Mouse (Mus musculus) fat pad, adult 2 months (tissue): Measurements from ENCODE around the gene Tmem239.

Experiments
- DNase-seq: peaks from one replicate; pipeline ENCODE4 v3.0.0-alpha.2; 2011; ENCODE audit warnings: low read depth, low spot score; ENCODE audit errors: extremely low read depth

The Tmem239 gene

DNA sequence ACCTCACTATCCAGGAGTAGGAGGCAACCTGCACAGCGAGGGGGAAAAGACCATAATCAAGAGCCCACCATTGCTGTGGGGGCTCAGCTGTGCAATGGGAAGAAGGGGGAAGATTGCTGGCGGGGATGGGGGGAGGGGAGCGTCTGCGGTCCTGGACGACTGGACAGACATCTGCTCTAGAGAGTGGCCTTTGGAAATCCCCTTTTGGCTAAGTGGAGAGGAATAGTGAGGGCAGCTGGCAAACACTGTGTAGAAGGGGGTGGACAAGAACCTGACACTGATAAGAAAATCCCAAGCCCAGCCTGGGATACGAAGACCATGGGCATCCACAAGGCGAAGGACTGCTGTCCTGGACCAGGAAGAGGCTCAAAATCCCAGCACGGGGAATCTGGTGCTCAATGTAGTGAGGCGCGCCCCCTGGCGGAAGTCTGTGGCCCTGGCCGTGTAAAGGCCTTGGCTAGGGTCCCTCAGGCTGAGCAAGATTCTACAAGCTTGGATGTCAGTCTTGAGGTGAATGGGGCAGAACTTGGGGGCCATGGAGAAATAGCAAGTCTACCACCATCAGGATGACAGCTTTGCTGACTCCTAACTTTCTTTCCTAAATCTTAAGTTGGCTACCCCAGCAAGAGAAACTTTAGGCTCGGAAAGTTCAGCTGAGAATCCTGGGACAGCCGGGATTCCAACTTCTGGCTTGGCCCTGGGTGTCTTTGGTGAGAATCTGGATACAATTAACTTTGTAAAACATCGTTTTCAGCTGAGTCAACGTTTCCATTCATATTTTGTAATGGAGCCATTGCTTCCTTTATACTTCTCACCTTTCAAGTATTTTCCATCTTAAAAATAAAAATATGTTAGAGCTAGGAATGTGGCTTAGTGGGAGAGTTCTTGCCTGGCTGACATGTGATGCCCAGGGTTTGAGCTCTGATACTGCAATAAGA, 5.5 kb downstream of the Tmem239 start:
- DNase-seq, result no peak

DNA sequence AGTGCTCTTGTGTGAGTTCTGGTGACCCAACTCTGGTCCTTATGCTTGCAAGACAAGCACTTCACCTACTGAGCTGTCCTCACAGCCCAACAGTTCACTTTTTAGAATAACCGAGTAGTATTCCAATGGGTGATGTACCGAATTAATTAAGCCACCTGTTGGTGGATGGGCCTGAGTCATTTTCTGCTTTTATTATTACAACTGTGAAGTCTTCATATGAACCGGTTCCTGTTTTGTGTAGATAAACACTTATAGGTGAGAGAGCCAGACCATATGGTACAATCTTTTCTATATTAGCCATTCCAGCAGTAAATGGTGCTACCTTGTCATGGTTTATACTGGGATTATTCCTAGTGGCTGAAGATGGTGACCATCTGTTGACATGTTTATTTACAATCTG, 6.5 kb downstream of the Tmem239 start:
- DNase-seq, result no peak

DNA sequence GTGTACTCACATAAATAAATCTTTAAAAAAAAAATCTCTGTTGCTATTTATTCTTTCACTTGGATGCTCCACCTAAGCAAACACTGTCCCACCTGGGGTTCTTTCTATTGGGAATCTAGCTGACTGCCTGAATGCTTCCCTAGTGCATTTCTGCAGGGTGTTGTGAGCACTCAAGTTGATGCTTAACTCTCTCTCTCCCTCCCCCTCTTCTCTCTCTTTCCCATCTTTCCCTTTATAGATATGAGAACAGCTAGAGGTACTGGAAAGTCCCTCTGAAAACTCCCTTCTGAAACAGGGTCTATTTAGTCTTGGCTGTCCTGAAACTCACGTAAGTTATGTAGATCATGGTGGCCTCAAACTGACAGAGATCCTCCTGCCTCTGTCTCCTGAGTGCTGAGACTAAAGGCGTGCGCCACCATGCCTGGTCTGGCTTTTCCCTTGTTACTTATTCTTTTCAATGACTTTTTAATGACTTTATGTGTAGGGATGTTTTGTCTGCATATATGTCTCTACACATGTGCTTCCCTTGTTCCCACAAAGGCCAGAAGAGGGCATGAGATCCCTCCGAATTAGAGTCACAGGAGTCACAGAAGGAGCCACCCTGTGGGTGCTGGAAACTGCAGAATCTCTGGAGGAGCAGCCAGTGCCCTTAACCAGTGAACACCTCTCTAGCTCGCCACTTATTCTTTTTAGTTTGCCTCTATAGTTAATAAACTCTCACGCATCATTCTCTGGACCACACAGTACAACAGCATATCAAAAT, 8.0 kb downstream of the Tmem239 start:
- DNase-seq, result no peak

DNA sequence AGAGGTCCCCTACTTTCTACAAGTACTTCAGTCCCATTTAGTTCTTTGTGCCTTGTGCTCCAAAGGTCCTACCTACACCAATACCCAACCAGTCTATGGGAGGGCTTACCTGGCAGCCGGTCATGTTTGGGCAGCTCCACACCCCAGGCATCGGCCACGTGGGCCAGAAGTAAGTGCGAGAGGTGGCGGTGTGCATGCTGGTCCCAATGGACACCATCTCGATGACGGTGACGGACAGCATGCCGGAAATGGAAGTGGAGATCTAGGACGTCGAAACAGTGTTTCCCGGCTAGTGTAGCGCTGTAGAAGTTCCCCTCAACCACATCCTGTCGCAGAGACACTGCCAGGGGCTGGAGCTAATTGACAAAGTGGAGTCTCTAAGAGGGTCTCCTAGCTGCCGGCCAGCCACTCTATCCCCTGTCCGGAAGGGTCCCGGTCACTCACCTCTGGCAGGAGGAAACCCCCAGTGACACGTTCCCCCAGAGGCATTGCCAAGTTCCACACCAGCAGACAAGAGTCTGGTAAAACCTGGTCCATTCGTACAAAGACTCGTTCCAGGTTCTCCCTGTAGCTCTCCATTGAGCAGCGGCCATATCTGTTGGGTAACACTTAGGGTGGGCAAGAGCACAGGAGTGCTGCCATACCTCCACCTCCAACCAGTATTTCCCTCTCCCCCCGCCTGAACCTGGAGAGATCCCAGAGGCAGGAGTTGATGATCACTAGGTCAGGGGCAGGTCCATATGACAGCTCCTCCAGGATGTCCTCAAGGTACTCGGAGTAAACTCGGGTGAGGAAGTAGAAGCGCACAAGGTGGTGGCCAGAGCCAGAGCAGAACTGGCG, 15.7 kb downstream of the Tmem239 start:
- DNase-seq, result no peak

DNA sequence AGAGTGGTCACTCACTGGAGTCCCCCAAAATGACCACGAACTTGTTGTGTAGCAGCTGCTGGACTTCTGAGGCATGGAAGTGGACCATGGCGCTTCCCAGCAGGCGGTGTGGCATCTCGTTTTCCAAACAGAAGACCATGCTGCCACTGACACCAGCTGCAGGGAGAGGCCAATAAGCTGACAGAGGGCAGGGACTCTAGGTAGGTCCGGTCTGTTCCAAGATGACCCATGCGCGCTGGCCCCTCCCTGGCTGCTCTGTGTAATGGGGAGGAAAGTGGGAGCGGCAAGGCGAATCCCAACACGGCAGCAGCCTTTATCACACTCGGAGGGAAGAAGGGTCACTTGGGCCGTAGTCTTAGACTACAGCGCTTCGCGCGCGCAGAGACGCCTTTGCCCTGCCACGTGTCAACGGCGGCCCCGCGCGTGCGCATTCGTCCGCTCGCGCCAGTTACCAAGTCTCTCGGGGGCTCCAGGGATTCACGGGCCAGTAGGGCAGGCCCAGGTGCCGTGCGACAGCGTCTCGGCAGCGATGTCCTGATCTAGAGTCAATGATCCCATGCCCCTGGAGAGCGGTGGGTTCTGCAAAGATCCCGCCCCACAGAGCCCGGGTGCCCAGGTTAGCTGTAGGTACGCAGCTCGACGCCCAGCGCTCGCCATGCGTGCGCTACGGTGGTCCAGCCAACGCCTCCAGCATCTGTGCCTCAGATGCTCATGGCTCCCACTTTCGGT, 17.3 kb downstream of the Tmem239 start:
- DNase-seq, result no peak

DNA sequence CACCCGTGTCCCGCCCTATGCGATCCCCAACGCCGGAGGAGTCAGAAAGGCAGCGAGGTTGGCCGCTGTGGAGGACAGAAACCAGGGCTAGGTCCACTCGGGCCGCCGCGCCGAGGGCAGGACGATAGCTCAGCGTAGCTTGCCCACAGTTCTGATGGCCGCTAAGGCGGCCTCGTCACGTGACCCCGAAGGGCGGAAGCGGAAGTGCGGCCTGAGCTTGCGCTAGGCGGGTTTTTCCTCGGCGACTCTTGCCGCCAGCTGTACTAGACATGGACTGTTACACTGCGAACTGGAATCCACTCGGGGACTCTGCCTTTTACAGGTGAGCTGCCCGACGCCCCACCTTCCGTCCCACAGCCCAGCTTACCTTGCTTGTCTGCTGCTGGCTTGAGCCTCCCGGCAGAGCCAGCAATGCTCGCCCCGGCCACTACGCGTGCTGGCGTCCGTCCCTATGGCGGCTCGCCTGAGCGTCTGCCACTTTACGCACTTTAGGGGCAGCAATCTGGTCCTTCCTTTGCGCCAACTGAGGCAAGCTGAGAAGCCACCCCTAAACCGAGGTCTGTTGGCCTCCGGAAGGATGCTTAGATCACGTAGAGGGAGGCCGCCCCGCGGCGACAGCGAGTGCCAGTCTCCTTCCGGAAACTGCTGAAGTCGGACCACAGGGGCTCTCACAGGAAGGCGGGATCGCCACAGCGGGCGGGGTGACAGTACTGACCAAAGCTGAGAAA, 18.0 kb downstream of the Tmem239 start, which contains the start of the genes Vps16 and Pced1a:
Vps16 (plus strand) TSS at position 214 of the 728 bp plus-strand sequence.
Pced1a (minus strand) TSS at position 576 of the 728 bp plus-strand sequence.
- DNase-seq, result peak; percentile 31

DNA sequence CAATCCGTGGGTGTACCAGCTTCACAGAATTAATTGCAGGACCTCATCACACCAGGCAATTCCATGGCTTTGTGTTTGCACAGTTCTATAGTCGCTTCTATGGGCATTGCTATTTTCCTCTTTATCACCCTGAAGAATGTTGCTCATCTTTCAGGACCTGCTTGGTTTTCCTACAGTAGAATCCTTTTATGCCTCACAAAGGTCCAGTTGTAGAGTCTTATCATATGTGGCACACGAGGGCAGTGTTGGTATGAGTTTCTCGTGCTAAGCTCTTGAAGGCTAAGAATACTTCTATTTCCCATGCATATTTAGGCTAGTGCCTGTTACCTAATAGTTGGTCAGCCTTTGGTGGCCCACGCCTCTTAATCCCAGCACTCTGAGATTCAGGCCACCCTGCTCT, 18.8 kb downstream of the Tmem239 start:
- DNase-seq, result no peak

DNA sequence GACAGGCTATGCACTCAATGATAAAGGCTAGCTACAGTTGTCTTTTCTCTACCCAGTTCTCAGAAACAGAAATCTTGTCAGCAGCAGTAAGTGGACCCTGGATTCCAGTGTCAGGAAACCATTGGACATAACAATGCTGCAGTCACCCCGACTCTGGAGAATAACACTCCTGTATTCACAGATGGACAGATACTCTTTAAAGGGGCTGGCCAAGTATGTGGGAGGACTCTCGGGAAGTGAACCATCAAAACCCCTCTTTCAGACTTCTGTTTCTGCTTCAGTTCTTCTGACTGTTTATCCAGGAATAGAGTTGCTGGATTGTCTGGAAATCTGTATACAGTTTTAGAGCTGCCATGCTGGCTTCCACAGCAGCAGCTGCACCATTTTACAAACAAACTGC, 23.6 kb downstream of the Tmem239 start:
- no peak for DNase-seq

DNA sequence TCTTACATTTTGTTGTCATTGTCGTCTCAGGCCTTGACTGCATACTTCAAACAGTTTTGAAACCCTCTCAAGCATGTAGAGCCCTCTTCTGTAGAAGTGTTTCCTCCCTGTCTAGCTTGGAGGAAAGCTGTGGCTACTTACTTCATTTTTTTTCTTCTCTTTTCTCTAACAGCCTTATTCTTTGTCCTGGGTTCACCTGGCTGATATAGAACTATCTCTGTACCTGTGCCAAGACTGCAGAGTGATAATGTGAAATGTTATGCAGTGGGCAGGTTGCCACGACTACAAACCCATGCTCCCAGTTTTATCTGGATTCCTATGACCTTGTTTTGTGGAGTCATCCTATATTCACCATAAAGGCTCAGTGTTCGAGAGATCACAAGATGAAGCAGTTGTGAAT, 24.2 kb downstream of the Tmem239 start:
- DNase-seq, result no peak

DNA sequence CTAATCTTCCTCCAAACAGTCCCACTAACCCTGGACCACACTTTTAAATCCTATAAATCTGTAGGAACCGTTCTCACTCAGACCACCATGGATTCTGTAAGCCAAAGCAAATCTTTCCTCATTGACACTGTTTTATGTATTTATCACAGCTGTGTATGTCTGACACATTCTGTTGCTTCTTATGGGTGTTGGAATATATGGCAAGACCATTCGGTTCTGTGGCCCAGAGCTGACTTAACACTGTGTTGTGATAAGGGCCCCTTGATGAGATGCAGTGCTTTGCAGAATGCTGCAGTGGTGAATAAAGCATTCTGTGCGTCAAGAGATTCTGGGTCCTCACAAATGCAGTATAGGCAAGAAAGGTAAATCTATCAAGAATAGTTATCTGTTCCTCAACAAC, 25.9 kb downstream of the Tmem239 start:
- no peak for DNase-seq

DNA sequence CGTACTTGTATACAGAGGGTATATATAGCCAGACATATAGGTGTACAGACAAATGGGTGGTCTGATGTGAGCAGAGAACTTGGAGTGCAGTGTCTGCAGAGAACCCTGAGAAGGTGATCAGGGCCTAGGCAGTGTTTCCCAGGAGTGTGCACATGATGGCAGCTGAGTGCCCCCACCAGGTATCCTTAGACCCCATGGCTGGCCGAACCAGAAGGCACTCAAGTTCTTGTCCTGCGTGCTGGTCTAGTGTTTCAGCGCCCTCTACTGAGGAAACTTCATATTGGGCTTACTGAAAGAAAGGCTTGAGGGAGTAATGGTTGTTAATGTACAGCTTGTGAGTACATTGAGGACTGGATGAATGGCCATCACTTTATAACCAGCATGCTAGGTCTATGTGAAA, 26.9 kb downstream of the Tmem239 start:
- DNase-seq, result no peak

DNA sequence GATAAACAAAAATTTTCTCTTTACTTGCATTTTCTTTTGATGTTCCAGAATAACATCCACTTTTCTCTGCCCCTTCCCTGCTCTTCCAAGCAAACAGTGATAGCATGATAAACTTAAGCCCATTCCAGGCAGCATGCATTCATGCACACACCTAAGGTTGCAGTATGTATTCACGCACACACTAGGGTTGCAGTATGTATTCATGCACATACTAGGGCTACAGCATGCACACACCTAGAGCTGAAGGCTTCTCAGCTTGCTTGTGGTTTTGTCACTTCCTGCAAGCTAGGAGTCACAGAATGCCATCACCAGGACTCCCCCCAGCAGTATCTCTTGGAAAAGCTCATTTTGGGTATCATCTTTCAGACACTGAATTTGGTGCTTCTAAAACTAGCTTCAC, 30.5 kb downstream of the Tmem239 start:
- no peak for DNase-seq

DNA sequence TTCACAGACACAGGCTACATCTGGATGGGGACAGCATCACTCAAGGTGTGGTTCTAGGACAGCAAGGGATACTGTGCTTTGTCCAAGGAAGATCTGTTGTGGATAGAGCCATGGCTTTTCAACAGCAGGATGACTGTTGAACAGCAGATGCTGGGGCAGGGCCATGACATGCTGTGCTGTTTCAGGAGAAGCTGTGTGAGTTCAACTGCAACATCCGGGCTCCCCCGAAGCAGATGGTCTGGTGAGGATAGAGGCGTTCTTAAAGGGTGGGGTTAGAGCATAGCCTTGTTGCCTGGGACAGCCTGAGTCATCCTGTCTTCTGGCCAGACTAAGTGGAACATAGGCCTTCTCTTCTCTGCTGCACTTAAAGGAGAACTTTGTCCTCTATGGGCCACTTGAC, 32.6 kb downstream of the Tmem239 start:
- no peak for DNase-seq

DNA sequence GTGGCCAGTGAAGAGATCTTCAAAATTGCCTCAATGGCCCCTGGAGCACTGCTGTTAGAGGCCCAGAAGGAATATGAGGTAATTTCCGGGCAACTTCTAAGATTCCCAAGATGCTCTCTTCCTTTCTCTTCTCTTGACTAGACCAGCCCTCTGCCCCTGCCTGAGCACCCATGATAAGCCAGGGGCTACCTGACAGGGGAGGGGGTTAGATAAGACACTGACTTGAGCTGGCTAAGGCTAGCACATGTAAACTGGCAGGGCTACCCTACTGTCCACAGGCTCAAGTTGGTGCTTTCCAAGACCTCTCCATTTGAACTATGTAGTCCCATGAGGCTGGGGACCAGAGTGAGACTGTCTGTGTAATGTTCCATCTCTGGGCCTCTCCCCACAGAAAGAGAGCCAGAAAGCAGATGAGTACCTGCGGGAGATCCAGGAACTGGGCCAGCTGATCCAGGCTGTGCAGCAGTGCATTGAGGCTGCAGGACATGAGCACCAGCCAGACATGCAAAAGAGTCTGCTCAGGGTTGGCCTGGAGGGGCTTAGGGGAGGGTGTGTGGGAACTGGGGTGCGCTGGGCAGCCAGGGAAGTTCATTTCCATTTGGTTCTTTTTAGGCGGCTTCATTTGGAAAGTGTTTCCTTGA, 33.7 kb downstream of the Tmem239 start:
- no peak for DNase-seq

DNA sequence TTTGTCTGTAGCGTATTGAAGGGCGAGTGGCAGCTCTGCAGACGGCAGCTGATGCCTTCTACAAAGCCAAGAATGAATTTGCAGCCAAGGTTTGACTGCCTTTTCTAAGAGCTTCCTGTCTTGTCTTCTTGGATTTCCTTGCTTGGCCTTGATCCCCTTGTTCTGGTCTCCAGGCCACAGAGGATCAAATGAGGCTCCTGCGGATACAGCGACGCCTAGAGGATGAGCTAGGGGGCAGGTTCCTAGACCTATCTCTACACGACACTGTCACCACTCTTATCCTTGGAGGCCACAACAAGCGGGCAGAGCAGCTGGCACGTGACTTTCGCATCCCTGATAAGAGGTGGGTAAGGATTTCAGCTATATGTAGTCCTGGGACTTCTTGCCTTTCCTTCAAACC, 35.9 kb downstream of the Tmem239 start:
- no peak for DNase-seq

DNA sequence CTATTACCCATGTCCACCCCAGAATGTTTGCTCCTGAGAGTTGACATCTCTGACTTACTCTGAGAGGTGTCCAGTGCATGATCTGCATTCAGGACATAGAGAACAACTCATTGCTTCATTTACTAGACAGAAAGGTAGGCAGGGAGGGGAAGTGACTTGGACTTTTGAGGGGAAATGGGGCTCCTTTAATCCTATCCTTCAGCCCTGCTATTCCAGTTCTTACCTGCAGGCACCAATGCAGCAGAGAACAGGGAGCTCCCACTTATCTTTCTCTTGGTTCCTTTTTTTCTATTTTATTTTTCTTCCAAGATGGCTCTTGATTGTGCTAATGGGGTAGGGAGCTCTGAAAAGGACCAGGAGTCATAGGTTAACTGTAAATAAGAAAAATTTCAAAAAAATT, 42.2 kb downstream of the Tmem239 start:
- DNase-seq, result no peak

DNA sequence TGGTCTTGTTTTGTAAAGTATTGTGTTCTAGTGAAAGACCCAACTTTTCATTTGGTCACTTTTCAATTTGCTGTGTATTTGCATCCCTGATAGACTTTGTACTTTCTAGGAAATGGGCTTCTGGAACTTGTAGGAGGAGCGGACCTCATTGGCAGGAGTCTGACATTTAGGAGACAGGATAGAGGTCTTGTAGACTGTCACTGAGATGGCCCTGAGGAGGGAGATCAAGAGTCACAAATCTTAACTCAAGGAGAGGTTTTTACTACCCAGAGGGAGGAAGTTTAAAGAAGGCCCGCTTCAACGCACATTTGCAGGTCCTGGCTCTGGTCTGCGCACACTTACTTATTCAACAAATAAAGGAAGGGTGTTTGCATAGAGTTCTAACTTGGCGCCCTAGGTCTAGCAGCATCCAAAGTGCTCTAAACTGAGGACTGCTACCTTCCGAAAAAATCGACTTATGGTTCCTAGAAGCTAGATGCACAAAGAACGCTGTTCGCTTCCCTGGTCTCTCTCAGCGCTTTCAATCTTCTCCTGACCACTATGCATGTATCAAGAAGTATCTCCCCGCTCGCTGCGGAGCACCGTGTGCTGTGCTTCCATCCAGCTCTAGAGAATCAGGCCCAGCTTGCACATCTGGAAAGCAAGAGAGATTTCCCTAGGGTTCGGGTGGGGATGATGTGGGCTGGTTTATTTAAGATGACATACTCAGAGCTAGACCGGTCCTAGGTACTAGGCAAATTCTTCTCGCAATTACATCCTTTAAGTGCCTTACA, 42.9 kb downstream of the Tmem239 start:
- DNase-seq, result no peak

DNA sequence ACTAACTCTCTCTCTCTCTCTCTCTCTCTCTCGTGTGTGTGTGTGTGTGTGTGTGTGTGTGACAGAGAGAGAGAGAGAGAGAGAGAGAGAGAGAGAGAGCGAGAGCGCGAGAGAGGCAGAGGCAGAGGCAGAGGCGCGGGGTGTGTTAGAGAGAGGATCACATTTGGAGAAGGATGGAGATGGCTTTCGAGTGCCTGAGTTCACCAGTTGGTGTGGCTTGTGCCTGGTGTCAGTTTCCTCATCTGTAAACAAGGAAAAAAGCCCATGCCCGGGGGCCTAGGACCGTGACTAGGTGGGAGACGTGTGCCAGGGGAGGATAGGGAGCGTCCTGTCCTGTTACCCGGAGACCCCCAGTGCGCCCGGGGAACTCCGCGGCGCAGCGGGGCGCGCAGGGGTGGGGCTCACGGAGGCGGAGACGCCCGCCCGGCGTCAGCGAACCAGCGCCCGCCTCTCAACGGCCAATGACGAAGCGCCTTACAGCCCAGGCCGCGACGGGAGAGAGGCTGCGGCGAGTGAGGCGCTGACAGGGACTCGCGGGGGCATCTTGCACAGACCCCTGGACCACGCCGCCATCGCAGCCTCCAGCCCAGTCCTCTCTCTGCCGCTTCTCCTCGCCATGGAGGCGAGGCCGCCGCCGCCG, 43.6 kb downstream of the Tmem239 start, which contains the start of gene Ptpra:
Ptpra (plus strand) TSS at position 485 of the 640 bp plus-strand sequence.
- no peak for DNase-seq
